Mouse (Mus musculus) megakaryocyte-erythroid progenitor cell, adult 5-6 weeks (primary cell): ENCODE results near the gene Ralgapa2. TPM values are rescaled to one million over a fixed set of nuclear protein-coding genes. Genes with fewer than 3 reads are reported as not detected.

Experiments used
- ATAC-seq: replicated peaks from 2 replicates; pipeline ENCODE4 v1.8.0; 2016; ENCODE audit warnings: mild to moderate bottlenecking, inconsistent platforms; ENCODE audit not compliant: severe bottlenecking, poor library complexity, low FRiP score, low TSS enrichment
- total RNA-seq, 2 experiments: library from RNA; stranded (forward) in 1 of 2; stranded (reverse) in 1 of 2; fragments of 200-1000, 215-1000 nt in 1 of 2; fragments of >200 nt in 1 of 2; fragmentation: Nextera tagmentation in 1 of 2; gene quantifications; 2 replicates each; pipeline ENCODE4 v1.2.3; 2014 to 2017

Ralgapa2 gene
- total RNA-seq, 2 experiments from 2014 or later: 11.4 to 27.1 TPM

DNA sequence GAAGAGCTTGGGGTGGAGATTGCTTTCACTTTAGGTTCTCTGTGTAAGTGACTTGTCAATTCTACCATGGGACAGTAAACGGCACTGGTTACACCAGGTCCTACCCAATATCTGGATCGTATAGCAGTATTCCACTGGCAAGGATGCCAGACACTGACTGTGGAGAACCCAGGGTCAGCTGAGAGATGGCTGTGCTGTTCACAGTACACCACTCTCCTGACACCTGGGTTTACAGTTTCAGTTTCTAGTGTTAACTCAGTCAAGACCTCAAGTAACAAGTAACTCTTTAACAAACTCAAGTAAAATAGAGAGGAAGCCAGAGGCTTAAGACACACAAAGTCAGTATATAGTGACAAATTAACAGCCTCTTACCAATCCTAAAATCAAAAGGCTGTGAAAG lies 54.6 kb downstream of the Ralgapa2 start:
- ATAC-seq: no peak

DNA sequence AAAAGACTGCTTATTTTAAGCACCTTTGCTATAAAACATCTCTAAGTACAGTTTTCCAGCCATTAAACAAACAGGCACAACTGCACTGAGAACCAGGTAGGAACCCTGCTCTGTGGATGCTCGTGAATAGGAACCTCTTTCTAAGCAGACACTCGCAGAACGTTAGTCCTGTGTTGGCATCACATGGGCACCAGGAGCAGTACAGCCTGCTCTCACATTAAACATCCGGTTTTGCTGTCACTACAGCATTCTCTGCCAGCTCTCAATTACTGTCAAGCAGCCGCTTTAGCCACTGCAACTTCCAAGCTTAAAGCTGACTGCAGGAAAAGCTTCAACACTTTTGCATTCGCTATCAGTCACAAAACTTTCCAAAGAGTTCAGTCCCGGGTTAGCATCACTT lies 55.5 kb downstream of the Ralgapa2 start:
- ATAC-seq: no peak

DNA sequence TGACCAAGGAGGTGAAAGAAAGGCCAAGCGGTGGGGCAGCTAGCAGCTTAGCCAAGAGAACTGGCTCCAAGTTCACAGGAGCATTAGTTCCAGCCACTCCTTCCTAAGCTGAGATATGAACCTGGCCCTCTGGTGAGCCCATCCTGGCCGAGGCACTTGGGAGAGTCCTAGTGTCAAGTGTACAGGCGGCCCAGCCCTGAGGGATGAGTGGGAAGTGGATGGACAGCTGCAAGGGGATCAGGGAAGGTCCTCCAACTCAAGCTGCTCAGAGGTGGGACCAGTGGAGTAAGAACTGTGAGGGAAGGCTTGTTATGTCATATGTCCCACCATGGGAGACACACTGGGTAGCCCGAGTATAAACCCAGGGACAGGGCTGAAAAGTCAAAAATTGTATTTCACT lies 56.1 kb downstream of the Ralgapa2 start:
- ATAC-seq: no peak

DNA sequence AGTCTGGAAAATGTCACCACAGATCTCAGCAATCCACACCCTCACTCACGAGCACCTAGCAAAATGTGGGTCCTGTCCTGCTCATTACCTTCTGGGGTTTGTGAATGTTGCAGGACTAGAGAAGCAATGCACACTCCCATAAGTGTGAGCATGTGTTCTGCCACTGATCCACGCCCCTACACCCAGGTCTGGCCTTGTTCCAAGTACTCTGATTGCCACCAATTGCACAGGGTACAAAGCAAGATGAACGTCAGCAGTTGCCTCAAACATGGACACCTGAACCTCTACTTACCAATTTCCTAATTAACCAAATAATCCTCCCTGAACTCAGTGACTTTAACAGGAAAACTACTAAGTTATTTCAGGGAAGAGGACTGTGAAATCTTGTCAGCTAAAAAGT lies 68.1 kb downstream of the Ralgapa2 start:
- ATAC-seq: no peak

DNA sequence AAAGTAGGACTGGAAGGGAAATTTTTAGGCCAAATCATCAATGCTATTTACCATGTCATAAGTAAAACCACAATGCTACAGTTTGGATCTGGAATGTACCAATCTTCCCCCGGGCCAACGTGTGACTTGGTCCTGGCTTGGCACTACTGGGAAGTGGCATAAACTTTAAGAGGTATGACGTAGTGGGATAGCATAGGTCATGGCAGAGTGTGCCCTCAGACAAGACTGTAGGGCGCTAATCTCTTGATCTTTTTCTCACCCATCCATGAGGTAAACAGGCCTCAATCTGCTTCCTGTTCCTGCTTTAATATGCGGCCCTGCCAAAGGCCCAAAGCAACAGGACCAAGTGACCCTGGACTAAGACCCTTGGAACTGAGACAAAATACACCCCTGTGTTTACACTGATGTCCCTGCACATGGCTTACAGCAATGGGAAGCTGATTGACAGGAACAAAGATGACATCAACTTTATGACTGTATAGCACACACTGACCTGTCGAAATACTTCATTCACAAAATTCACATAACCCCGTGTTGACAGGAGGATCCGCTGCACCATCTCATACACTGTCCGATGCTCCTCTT lies 68.8 kb downstream of the Ralgapa2 start:
- ATAC-seq: no peak

DNA sequence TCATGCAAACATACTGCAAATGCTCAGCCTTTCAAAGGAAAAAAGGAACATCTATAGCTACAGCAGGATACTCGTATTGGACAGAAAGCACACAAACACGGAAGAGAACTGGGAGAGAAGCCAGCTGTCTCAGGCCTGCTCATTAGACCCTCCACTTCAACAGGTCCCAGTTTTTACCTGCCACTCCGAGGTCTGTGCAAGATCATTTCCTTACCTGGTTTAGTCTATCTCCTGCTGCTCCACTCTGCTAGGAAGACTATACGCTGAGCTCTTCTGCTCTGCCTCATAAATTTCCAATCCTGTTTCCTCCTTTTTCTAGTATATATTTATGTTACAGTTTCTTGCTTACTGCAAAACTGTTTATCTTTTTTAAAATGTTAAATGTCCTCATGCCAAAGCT lies 70.4 kb downstream of the Ralgapa2 start:
- no peak for ATAC-seq

DNA sequence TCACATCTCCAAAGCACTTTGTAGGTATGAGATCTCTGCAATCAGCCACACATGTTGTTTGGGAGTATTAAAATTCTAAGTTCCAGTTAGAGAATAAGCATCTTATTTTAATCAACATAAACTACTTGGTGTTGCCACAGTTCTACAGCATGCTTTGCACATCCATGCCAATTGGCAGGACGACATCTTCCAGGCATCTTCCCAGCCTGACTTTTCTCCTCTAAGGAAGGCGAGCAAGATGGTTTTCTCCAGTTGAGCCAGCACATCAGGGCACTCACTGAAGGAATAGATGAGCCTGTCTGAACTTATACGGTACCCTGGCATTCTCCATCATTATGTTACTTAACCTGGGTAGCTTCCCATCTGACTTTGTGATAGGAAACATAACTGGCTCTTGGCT lies 83.4 kb downstream of the Ralgapa2 start:
- ATAC-seq: no peak

DNA sequence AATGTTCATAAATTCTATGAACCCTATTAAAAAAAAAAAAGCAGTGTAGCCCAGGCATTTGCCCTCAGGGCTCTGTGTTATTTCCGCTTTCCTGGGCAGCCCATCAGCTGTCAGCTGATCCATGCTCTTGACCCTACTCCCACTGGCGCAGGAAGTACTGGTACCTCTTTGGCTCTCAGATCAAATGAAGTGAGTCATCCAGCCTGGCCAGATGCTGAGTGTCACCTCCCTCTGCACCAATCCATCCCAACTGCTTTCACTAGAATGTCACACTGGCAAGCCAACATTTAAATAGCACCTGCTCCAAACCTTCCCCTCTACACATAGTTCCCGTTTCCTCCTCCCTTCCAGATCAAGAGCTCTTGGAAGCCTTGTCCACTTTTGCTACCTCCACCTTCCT lies 84.8 kb downstream of the Ralgapa2 start:
- no peak for ATAC-seq

DNA sequence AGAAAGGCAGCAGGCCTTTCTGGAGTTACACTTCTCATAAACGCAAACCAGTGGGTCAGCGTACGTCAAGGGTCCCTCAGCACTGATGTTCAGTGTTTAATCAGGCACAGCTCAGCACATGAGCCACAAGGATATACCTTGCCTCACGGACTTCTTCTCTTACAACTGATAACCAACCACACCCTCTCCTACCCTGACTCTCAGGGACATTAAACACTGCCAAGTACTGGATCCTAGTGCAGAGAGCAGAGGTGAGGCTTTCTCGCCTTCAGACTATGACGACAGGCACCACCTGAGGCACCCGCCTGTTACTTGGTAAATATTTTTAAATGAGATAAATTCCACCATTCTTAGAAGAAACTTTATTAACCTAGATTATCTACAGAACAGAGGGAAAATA lies 85.8 kb downstream of the Ralgapa2 start:
- peak; percentile 71 for ATAC-seq

DNA sequence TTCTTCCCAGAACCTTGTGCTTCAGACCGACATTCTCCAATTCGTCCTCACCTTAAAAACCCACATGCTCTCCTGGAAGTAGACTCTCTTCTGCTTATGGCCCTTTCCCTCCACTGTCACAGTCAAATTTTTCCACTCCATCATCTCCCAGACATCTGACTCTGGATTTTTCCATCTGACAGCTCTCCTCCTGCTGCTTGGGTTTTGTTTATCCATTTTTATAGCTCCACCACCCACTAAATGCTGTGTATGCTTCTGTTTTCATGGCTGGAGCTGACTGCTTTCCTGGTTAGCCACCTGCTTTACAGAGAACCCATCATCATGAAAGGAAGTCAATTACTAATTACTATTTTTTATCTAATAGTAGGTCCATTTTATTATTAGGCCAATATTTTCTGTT lies 86.9 kb downstream of the Ralgapa2 start:
- ATAC-seq: no peak

DNA sequence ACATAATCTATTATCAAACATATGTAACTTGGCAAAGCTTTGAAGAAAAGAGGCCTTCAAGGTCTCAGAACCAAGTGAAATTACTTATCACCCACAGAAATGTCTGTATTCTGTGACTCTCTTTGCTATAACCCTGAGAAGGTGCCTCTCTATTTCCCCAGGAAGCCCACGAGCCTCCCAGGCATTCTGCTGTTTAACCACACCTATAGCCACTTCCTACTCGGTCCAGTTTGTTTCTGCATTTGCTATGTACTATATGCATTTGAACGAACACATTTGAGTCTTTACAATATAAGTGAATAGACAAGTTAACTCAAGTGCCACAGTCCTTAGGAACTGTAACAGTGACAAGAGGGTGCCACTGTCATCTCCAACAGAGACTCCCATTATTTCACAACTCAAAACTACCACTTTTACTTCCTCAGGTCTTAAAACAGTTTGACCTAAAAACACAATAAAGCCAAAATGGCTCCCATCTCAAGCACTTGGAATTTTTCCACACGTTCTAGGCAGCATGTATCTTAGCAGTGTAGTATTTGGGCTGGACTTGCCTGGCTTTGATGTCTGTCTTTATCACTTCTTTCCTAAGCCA lies 88.3 kb downstream of the Ralgapa2 start:
- ATAC-seq: no peak

DNA sequence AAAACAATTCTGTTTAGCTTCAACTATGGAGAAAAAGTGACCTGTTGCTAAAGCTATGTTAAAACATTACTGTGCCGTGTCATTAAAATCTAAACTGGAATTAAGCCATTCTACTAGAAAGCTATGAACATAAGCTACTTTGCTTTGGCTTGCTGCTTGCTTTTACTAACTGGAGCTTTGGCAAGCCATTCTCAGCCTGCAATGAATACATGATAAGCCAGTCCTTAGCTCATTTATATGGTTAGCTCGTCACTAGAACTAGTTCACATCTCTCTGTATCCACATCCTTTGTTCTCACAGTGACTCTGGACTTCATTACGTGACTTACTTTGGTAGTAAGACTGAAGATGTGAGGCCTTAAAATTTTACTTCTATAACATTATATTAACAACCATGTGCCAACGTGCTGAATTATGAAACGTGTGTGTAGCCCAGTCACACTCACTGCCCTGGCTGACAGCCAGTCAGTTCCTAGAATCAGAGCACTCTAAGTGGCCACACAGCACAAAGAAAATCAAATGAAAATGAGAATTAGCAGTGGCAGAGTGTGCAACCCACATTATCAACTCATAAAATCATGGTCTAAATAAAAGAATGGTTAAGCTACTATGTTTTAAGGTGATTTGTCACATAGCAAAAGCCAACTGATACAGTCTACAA lies 89.0 kb downstream of the Ralgapa2 start:
- ATAC-seq: no peak

DNA sequence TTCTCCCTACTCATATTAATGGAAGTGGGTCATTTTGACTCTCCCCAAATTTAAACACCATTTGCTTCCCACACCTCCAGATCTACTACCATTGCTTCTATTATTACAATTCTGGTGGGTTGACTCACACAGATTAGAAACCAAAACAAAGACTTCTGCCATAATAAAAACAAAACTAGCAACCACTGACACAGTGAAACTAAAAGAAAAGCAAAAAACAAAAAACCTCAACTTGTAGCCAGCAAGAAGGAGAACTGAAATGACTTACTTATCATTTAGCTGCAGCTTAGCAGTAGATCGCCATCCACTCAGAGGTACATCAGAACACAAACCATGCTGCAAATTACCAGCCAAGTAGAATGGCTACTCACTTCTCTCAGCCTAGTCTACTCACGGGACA lies 95.9 kb downstream of the Ralgapa2 start:
- ATAC-seq: no peak

DNA sequence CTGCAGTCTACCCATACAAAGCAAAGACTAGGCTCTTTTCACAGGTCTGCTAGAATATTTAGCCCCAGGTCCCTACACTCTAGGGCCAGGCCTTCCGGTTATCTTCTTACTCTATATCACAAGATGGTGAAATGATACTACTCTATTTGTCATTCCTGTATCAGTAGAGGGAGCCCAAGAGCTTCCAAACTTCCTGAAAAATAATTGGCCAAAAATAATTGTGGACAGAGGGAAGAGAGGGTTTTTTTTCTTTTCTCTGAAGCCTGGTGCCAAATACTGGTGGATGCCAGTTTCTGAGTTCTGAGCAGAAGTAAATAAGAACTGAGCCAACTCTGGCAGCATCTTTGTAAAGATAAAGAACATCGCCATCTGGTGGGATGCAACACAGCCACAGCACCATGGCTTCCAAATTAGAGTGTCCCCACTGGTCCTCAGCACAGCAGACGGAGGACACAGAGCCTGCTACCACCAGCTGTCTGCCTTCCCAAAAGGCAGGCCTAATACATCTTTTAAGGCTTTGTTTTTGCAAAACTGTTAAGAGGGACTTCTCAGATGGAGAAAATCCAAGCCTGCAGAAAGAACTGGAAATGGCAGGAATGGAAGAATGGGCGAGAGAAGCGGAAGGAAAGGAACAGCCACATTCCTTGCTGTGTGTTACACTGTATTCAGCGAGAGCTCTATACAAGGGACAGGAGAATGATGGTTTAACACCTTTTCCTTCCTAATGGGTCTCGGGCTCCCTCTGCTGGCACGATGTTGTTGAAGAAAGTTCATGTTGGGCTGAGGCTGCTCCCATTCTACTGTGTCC lies 97.5 kb downstream of the Ralgapa2 start:
- ATAC-seq: peak; percentile 82

DNA sequence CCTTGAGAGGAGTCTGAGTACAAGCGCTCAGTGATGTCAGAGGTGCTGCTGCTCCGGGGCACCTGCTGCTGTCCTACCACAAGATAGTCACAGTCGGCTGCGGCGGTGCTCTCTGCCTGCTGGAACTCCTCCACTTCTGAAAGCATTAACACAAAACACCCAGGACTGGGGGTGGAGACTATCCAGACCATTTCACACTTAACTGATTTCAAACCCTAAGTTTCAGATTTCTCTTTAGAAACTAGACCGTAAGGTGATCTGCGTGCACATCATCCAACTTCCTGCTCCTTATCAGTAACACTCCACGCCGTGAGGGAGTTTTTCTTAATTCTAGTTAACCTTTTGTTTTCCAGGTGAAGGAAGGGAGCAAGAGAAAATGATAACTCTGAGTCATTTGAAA lies 99.4 kb downstream of the Ralgapa2 start:
- ATAC-seq: no peak

DNA sequence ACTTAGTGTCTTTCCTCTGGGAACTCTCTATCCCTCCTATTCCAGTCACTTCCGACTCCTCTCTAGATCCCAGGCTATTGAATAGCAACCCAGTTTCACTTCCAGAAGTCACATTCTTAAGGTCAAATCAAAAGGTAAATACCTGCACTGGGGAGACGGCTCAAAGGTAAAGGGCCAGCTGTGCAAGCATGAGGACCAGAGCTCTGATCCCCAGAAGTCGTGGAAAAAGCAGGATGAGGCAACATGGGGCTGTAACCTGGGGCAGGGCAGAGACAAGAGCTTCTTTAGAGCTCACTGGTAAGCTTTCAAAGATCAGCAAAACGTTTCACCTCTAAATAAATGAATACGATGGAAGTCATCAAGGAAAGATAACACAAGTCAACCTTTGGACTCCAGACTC lies 100.2 kb downstream of the Ralgapa2 start:
- ATAC-seq: no peak

DNA sequence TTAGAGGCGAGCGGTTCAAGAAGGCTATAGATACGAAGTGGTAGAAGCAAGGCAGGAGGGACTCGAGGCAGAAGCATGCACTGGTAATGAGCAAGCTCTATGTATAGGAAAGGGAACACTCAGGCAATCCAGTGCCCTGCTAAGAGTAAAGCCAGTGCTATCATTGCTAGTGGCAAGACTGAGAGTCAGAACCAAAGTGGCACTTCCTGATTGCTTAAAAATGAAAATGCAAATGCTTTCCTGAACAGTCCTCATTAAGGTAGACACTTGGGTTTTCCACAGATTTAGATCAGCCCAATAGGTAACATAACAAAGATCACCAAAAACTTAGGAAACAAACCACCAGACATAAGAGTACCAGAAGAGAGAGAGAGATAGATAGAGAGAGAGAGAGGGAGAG lies 105.1 kb downstream of the Ralgapa2 start:
- ATAC-seq: no peak

DNA sequence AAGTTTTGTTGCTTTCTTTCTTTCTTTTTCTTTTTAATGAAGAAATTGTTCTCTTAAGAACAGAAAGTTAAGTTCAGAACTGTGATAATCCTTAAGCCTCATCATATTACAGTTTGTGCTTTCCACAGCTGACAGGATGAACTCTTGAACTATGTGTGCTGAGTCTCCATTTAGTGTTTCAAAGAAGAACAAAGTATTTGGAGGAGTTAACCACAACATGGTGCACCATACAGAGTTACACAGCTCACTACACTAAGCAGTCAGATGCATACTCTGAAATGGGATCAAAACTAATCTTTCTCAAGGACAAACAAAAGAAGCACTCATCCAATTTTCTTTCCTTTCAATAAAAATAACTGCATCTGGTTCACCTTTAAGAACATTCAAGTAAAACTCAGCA lies 110.6 kb downstream of the Ralgapa2 start:
- ATAC-seq: no peak

DNA sequence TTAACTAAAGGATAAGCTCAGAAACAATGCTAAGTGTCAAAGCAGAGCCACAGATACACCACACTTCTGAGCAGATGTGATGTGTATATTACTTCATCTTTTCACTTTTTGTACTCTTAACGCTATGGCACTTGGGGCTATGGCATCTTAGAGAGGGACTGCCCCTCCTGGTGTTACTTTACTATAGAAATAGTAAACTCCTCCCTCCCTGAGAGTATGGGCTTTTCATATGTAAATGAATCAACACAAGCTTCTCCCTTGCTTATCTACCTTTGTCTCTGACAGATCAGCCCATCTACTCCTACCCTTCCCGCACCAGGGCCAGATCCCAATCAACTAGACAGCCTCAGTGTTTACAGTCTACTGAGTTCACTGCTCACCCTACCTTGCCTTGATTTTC lies 111.4 kb downstream of the Ralgapa2 start:
- no peak for ATAC-seq

DNA sequence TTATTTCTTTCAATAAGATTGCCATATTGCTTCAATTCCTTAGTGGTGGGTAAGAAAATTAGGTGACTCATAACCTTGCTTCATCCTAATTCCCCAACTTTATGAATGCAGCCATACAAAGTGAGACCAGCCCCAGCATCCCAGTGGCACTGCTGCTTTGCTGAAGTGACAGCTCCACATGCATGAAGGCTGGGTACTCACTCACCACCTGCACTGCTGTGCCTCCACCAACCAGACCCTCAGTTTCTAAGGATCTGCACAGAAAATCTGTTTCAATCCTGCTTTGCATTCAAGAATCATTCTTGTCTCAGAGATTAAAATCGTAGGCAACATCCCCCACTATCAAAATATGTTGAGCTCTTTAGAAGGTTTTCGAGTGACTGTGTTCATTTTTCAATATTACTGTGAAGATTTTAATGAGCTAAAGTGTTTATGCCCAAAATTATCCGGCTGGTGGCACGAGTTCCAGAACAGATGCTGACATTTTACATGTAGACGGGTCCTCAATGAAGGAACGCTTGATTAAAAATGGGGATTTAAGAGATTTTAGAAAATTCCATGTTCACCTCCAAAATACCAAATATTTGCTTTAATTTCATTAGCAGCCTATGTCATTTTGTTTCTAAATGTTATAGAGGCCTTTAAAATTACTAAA lies 113.8 kb downstream of the Ralgapa2 start:
- no peak for ATAC-seq
